Mouse (Mus musculus) ES-E14 (cell line): ENCODE measurements around the gene Hp1bp3.

Experiments
- HCFC1 ChIP-seq: IDR thresholded peaks from 2 replicates; pipeline ENCODE4 v1.6.1; 2012; ENCODE audit warnings: low read length, inconsistent platforms, borderline replicate concordance; ENCODE audit not compliant: insufficient read depth
- ZC3H11A ChIP-seq: IDR thresholded peaks from 2 replicates; pipeline ENCODE4 v1.6.1; 2012; ENCODE audit warnings: low read depth, mild to moderate bottlenecking, inconsistent platforms, low read length, borderline replicate concordance

- TF ChIP-seq ZC3H11A (no peak), HCFC1 (no peak)
Observed at GRCm38 (mm10) chr4:138168162-138168561, 47.9 kb upstream of the Hp1bp3 start.
